Mouse (Mus musculus): ENCODE results near the gene Pros1. TPM values are rescaled to one million over a fixed set of nuclear protein-coding genes. Genes with fewer than 3 reads are reported as not detected.

Gene Pros1
- polyA plus RNA-seq, 1 experiment from 2014 or later, result 41.5 TPM

DNA sequence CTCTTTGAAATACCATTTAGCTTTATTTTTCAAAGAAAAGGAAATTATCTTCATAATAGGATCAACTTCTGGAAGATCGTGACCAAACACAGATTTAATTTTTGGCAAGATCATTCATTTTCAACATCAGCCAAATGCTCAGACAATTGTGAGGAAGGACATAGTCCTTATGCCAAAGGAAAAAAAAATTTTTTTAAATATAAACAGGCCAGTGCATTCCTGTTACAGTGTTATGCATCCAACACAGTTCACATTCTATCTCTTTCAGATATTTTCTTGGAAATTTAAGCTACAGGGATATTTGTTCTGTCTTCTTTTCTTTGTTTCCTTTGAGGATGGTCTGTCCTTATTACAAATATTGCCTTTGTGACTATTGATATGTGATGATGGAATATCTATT is 57.3 kb downstream of the Pros1 start:
- no peak overlapping the region for H3K27ac ChIP-seq
- H3K4me2 ChIP-seq (ENCODE audit: low read length), result no peak overlapping the region
- TF ChIP-seq CTCF (IDR thresholded peaks at IDR 0.05; ENCODE audit: low read depth), result no peak
- 75% methylated on average over 1 of the region's 1 CpGs for WGBS
- H3K9ac ChIP-seq (ENCODE audit: low read depth, low read length), result no peak overlapping the region
- no peaks in the 10 kb centered on the region for H3K9me3 ChIP-seq (replicated peaks; ENCODE audit: low read length)
- 0 out of 2 replicates have a peak, but pooled peaks cover 2% of the 10 kb centered on the region for H3K36me3 ChIP-seq (ENCODE audit: insufficient read depth, low read length)
- H3K27me3 ChIP-seq (ENCODE audit: insufficient read depth, low read length), result no peaks in the 10 kb centered on the region
- H3K4me1 ChIP-seq (replicated peaks; ENCODE audit: insufficient read depth, low read length), result no peaks in the 10 kb centered on the region
- ATAC-seq (replicated peaks; ENCODE audit: low FRiP score, low read depth) (no peak), DNase-seq (ENCODE audit: low spot score) (no peak)
- no peak overlapping the region for H3K4me3 ChIP-seq (replicated peaks; ENCODE audit: low read depth, low read length)

DNA sequence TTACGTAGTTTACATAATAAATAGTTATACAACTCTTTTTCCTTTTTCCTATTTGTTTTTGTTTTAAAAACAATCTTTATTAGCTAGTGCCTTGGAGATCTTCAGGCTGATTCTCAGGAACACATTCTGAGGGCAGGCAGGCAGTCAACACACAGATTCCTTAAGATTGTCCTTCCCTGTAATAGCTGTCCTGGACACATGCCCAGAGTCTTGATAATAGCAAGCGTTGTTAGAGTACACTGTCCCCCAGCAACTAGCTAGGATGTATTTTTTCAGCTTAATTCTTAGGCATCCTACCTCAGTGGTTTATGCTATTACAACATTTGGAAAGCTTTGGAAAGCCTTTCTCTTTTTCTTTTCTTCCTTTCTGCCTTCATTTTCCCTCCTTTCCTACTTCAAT is 58.1 kb downstream of the Pros1 start:
- Histone ChIP-seq H3K36me3 (ENCODE audit: insufficient read depth, low read length) (0 out of 2 replicates have a peak, but pooled peaks cover 2% of the 10 kb centered on the region), H3K9ac (ENCODE audit: low read depth, low read length) (no peak overlapping the region), H3K4me3 (replicated peaks; ENCODE audit: low read depth, low read length) (no peak overlapping the region), H3K9me3 (replicated peaks; ENCODE audit: low read length) (no peaks in the 10 kb centered on the region), H3K4me2 (ENCODE audit: low read length) (no peak overlapping the region), H3K27ac (no peak overlapping the region), H3K4me1 (replicated peaks; ENCODE audit: insufficient read depth, low read length) (no peaks in the 10 kb centered on the region), H3K27me3 (ENCODE audit: insufficient read depth, low read length) (no peaks in the 10 kb centered on the region)
- 64% methylated on average over 2 of the region's 2 CpGs for WGBS
- DNase-seq (ENCODE audit: low spot score), result peak; percentile 33
- ATAC-seq (replicated peaks; ENCODE audit: low FRiP score, low read depth), result no peak
- no peak for TF ChIP-seq CTCF (IDR thresholded peaks at IDR 0.05; ENCODE audit: low read depth)

DNA sequence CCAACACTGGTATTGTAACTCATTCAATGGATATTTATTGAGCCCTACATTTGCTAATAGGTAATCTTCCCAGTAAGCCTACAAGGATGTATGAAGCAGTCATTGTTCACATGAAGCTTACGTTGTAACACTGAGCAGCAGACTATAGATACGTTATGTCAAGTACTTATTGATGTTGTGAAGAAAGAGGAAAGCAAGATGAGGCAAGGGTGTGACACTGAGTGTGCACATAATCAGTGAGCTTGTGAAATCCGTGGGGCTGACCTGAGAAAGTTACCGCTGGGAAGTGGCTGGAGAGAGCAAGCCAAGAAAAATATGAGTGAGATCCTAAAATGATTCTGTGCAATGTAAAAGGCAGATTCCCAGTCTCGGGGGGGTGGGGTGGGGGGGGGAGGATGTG is 61.4 kb downstream of the Pros1 start:
- no peaks in the 10 kb centered on the region for H3K36me3 ChIP-seq (ENCODE audit: insufficient read depth, low read length)
- no peak for TF ChIP-seq CTCF (IDR thresholded peaks at IDR 0.05; ENCODE audit: low read depth)
- no peak overlapping the region for H3K4me2 ChIP-seq (ENCODE audit: low read length)
- H3K27ac ChIP-seq, result no peak overlapping the region
- no peak overlapping the region for H3K9ac ChIP-seq (ENCODE audit: low read depth, low read length)
- H3K4me3 ChIP-seq (replicated peaks; ENCODE audit: low read depth, low read length), result no peak overlapping the region
- WGBS, result 83% methylated on average over 5 of the region's 5 CpGs
- DNase-seq (ENCODE audit: low spot score) (no peak), ATAC-seq (replicated peaks; ENCODE audit: low FRiP score, low read depth) (no peak)
- no peaks in the 10 kb centered on the region for H3K4me1 ChIP-seq (replicated peaks; ENCODE audit: insufficient read depth, low read length)
- H3K27me3 ChIP-seq (ENCODE audit: insufficient read depth, low read length), result no peaks in the 10 kb centered on the region
- no peaks in the 10 kb centered on the region for H3K9me3 ChIP-seq (replicated peaks; ENCODE audit: low read length)

DNA sequence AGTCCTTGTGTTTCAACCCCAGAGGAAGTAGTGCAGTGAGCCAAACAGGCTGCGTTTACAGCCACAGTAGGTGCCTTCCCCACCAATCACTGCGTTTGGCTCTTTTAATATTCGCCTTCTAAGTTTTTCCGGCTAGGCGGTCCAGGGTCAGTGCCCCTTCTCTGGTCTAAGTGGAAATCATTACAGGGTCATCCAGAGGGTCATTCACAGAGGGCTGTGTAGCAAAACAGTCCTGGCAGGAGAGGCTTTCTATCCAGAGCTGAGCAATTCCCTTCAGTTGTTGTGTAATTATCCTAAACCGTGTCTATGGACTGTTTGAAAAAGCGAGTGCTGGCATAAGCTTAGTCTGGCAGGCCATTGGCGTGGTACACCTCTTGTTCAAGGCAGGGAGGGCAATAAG is 68.1 kb downstream of the Pros1 start:
- no peak overlapping the region for H3K4me3 ChIP-seq (replicated peaks; ENCODE audit: low read depth, low read length)
- H3K27me3 ChIP-seq (ENCODE audit: insufficient read depth, low read length), result no peaks in the 10 kb centered on the region
- 28% methylated on average over 8 of the region's 8 CpGs for WGBS
- no peak overlapping the region for H3K27ac ChIP-seq
- H3K36me3 ChIP-seq (ENCODE audit: insufficient read depth, low read length), result no peaks in the 10 kb centered on the region
- no peak overlapping the region for H3K9ac ChIP-seq (ENCODE audit: low read depth, low read length)
- no peak overlapping the region for H3K4me2 ChIP-seq (ENCODE audit: low read length)
- TF ChIP-seq CTCF (IDR thresholded peaks at IDR 0.05; ENCODE audit: low read depth), result no peak
- ATAC-seq (replicated peaks; ENCODE audit: low FRiP score, low read depth), result no peak
- peak; percentile 24 for DNase-seq (ENCODE audit: low spot score)
- H3K4me1 ChIP-seq (replicated peaks; ENCODE audit: insufficient read depth, low read length), result no peaks in the 10 kb centered on the region
- no peaks in the 10 kb centered on the region for H3K9me3 ChIP-seq (replicated peaks; ENCODE audit: low read length)

DNA sequence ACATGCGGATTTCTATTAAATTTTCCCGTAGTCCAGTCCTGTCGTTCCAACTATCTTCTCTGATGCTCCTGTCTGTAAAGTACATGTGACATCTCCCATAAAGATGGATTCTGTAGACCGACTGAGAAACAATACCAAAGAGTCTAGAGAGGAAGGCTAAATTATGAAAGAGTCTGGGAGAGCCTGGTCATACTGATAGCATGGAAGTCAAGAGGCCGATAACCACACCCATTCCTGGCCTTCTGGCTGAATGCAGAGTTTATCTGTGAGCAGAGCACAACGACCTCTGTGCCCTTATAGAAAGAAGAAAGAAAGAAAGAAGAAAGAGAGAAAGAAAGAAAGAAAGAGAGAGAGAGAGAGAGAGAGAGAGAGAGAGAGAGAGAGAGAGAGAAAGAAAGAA is 77.2 kb downstream of the Pros1 start:
- no peaks in the 10 kb centered on the region for H3K4me1 ChIP-seq (replicated peaks; ENCODE audit: insufficient read depth, low read length)
- DNase-seq (ENCODE audit: low spot score), result no peak

DNA sequence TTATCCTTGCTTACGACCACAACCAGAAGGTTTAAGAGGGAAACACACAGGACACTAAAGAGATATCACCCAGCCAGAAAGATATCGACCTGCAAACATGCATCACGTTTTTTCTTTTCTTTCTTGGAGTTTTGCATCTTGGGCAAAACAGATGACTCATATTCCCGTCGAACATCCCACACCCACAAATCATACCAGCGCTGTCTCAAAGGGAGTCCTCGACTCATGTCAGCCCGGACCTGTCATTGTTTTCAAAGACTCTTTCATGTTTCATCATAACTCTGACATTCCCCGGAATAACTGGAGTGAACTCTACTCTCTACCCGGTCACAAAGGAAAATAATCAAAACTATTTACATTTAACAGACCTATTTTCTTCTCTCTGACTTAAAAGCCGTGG is 82.2 kb downstream of the Pros1 start:
- WGBS, result 58% methylated on average over 11 of the region's 11 CpGs

More for the DNA sequence above, 77.2 kb downstream of the Pros1 start:
- no peak overlapping the region for H3K9ac ChIP-seq (ENCODE audit: low read depth, low read length)
- 92% methylated on average over 6 of the region's 6 CpGs for WGBS
- H3K9me3 ChIP-seq (replicated peaks; ENCODE audit: low read length), result no peaks in the 10 kb centered on the region
- H3K36me3 ChIP-seq (ENCODE audit: insufficient read depth, low read length), result no peaks in the 10 kb centered on the region
- no peaks in the 10 kb centered on the region for H3K27me3 ChIP-seq (ENCODE audit: insufficient read depth, low read length)
- H3K27ac ChIP-seq, result no peak overlapping the region
- H3K4me3 ChIP-seq (replicated peaks; ENCODE audit: low read depth, low read length), result no peak overlapping the region
- ATAC-seq (replicated peaks; ENCODE audit: low FRiP score, low read depth), result no peak
- TF ChIP-seq CTCF (IDR thresholded peaks at IDR 0.05; ENCODE audit: low read depth), result no peak
- H3K4me2 ChIP-seq (ENCODE audit: low read length), result no peak overlapping the region

DNA sequence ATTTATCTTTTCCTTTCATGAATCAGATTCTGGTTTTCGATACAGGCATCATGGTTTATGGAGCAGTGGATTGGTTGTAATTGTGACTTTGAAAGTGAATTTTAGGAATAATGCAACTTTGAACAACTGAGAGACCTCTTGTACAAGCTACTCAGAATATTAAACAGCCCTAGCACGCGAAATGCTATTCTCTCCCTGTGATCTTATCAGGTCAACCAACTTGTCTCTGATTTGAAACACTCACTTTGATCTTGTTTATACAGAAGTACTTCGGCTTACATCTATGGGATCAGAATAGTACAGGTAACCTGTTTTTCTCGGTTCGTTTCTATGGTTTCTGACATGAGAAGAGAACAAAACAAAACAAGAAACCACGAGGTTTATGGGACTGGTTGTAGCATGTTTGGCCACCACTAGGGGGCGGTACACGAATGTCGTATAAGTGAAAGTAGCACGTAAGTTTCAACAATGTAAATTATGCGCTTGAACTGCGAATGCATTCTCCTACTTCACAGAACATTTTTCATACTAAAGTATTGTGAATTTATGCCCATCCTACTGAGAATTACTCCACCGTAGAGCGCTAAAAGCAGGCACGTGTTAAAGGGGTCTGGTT is 86.4 kb downstream of the Pros1 start:
- peak; percentile 95 for TF ChIP-seq CTCF (IDR thresholded peaks at IDR 0.05; ENCODE audit: low read depth)
- Histone ChIP-seq H3K9me3 (replicated peaks; ENCODE audit: low read length) (no peaks in the 10 kb centered on the region), H3K27me3 (ENCODE audit: insufficient read depth, low read length) (no peaks in the 10 kb centered on the region), H3K4me2 (ENCODE audit: low read length) (peak overlapping the region; percentile 42; the same call in 1 of the 2 replicates), H3K27ac (no peak overlapping the region), H3K4me1 (replicated peaks; ENCODE audit: insufficient read depth, low read length) (0 out of 2 replicates have a peak, but pooled peaks cover 5% of the 10 kb centered on the region), H3K36me3 (ENCODE audit: insufficient read depth, low read length) (no peaks in the 10 kb centered on the region), H3K9ac (ENCODE audit: low read depth, low read length) (no peak overlapping the region), H3K4me3 (replicated peaks; ENCODE audit: low read depth, low read length) (no peak overlapping the region; the same call in 1 of the 2 replicates)
- DNase-seq (ENCODE audit: low spot score) (peak; percentile 92), ATAC-seq (replicated peaks; ENCODE audit: low FRiP score, low read depth) (peak; percentile 68; the same call in 1 of the 2 replicates)
- WGBS, result 18% methylated on average over 16 of the region's 16 CpGs

More for the DNA sequence above, 82.2 kb downstream of the Pros1 start:
- Histone ChIP-seq H3K36me3 (ENCODE audit: insufficient read depth, low read length) (no peaks in the 10 kb centered on the region), H3K27me3 (ENCODE audit: insufficient read depth, low read length) (no peaks in the 10 kb centered on the region), H3K27ac (no peak overlapping the region), H3K4me1 (replicated peaks; ENCODE audit: insufficient read depth, low read length) (no peaks in the 10 kb centered on the region), H3K9me3 (replicated peaks; ENCODE audit: low read length) (no peaks in the 10 kb centered on the region), H3K4me3 (replicated peaks; ENCODE audit: low read depth, low read length) (no peak overlapping the region), H3K4me2 (ENCODE audit: low read length) (no peak overlapping the region), H3K9ac (ENCODE audit: low read depth, low read length) (no peak overlapping the region)
- TF ChIP-seq CTCF (IDR thresholded peaks at IDR 0.05; ENCODE audit: low read depth), result no peak
- DNase-seq (ENCODE audit: low spot score) (no peak), ATAC-seq (replicated peaks; ENCODE audit: low FRiP score, low read depth) (no peak)

All from kidney, postnatal 0 days (tissue).